Mouse (Mus musculus) limb, embryonic 11.5 days (tissue): ENCODE data around the gene Opn1sw. TPM values are rescaled to one million over a fixed set of nuclear protein-coding genes. Genes with fewer than 3 reads are reported as not detected.
"Not testable (repeated sequence)": the region's sequence is repeated elsewhere in the genome, so short reads cannot be mapped to it uniquely, and the experiment has no call there.

ENCODE experiments used
- ATAC-seq: fragments of 200-750 bp; cut with Nextera tagmentation; 2 replicates; pipeline ENCODE4 v1.8.0; 2017; ENCODE audit warnings: low read depth; ENCODE audit not compliant: insufficient number of reproducible peaks, low FRiP score, low TSS enrichment
- DNase-seq: peaks from one replicate; pipeline ENCODE4 v3.0.0-alpha.2; 2015; ENCODE audit warnings: low spot score
- H3K27ac ChIP-seq: fragments of 300-500 bp; sonication (generic); replicated peaks from 2 replicates; pipeline ENCODE4 v1.5.1; 2014; ENCODE audit warnings: low read depth, mild to moderate bottlenecking, low read length
- H3K27me3 ChIP-seq: fragments of 300-500 bp; sonication (generic); 2 replicates; pipeline ENCODE4 v1.6.1; 2014; ENCODE audit warnings: mild to moderate bottlenecking, low read length, mixed read lengths; ENCODE audit not compliant: control insufficient read depth, insufficient read depth
- H3K36me3 ChIP-seq: fragments of 300-500 bp; sonication (generic); 2 replicates; pipeline ENCODE4 v1.6.1; 2014; ENCODE audit warnings: mild to moderate bottlenecking, low read length, moderate library complexity, mixed read lengths; ENCODE audit not compliant: control insufficient read depth, insufficient read depth
- H3K4me1 ChIP-seq: fragments of 300-500 bp; sonication (generic); 2 replicates; pipeline ENCODE4 v1.6.1; 2014; ENCODE audit warnings: low read length, mixed read lengths; ENCODE audit not compliant: control insufficient read depth, insufficient read depth
- H3K4me2 ChIP-seq: fragments of 300-500 bp; sonication (generic); 2 replicates; pipeline ENCODE4 v1.6.1; 2014; ENCODE audit warnings: low read depth, mild to moderate bottlenecking, moderate library complexity; ENCODE audit not compliant: severe bottlenecking
- H3K4me3 ChIP-seq: fragments of 300-500 bp; sonication (generic); 2 replicates; pipeline ENCODE4 v1.5.1; 2014; ENCODE audit warnings: low read depth, low read length
- H3K9ac ChIP-seq: fragments of 300-500 bp; sonication (generic); 2 replicates; pipeline ENCODE4 v1.6.1; 2014; ENCODE audit warnings: mild to moderate bottlenecking, low read length
- H3K9me3 ChIP-seq: fragments of 300-500 bp; sonication (generic); 2 replicates; pipeline ENCODE4 v1.6.1; 2016; ENCODE audit warnings: low read length; ENCODE audit not compliant: control insufficient read depth
- WGBS: fragments of 180-500 bp; shearing (Covaris S2); extraction: QIAGEN DNeasy Blood & Tissue Kit; methylation state at CpG from one replicate; pipeline ENCODE4 v1.1.7; 2014; 5-methylcytosine and 5-hydroxymethylcytosine counted together
- microRNA-seq: library from miRNA; unstranded; fragments of <30 nt; microRNA quantifications from one replicate; pipeline ENCODE4, GENCODE M21; 2016
- polyA plus RNA-seq: library from polyadenylated mRNA; unstranded; fragments of >200 nt; fragmentation: Nextera tagmentation; extraction: Ambion mirVana; gene quantifications from 2 replicates; pipeline ENCODE4 v1.2.1, GENCODE M21; 2014

Opn1sw gene
- polyA plus RNA-seq, 1 experiment from 2014 or later: 0.24 TPM

DNA sequence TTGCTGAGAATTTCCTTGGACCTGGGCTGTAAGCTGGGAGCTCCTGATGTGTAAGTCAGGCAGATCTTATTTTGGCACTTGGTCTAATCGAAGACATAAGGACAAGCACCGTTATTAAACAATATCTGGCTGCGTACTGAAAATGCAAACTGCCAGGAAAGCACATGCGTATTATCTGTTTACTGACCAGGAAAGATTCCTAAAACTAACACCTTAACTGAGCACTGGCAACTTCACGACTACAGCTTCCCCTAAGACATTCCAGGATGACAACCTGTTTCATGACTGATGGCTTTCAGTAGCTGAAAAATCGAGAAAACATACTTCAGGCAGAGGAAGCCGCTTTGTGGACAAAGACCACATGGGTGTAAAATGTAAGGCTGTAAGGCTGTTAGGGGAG is 41.1 kb downstream of the Opn1sw start:
- DNase-seq (no peak), ATAC-seq (no peak)
- WGBS: 41% methylated on average over 7 of the region's 7 CpGs

GRCm38 (mm10) chr6:29346512-29346911 is 41.8 kb downstream of the Opn1sw start:
- WGBS: 100% methylated on average over 2 of the region's 2 CpGs
- not testable (repeated sequence) for H3K9ac ChIP-seq, H3K9me3 ChIP-seq, H3K36me3 ChIP-seq, H3K27me3 ChIP-seq, H3K4me1 ChIP-seq, H3K4me2 ChIP-seq, H3K27ac ChIP-seq, H3K4me3 ChIP-seq, DNase-seq, ATAC-seq

More for the DNA sequence above, 41.1 kb downstream of the Opn1sw start:
- peak overlapping the region; percentile 87 for H3K9ac ChIP-seq
- H3K27ac ChIP-seq: peak overlapping the region; percentile 86
- no peaks in the 10 kb centered on the region for H3K27me3 ChIP-seq
- H3K36me3 ChIP-seq: no peaks in the 10 kb centered on the region
- no peaks in the 10 kb centered on the region for H3K4me1 ChIP-seq
- no peaks in the 10 kb centered on the region for H3K9me3 ChIP-seq
- H3K4me3 ChIP-seq: peak overlapping the region; percentile 89
- peak overlapping the region; percentile 64 for H3K4me2 ChIP-seq

DNA sequence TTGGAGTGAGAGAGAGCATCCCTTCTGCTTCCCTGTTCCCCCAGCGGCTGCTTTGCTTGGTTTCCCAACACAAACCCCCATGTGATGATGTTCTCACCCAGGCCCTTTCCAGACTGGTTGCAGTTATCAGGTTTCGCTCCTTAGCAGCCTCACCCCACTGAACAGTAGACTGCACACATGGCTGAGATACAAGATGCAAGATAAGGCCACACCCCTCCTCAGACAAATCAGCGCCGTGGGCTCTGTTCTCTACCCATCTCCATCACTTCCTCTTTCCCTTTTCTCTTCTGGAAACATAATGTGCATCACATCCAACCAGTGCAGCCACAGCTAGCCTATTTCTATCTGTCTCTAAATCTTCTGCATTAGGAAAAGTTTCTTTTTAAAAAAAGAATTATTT is 58.8 kb downstream of the Opn1sw start:
- H3K4me3 ChIP-seq: no peak overlapping the region
- no peaks in the 10 kb centered on the region for H3K27me3 ChIP-seq
- DNase-seq (no peak), ATAC-seq (no peak)
- WGBS: 65% methylated on average over 4 of the region's 4 CpGs
- no peak overlapping the region for H3K9ac ChIP-seq
- H3K36me3 ChIP-seq: no peaks in the 10 kb centered on the region
- H3K27ac ChIP-seq: no peak overlapping the region
- H3K9me3 ChIP-seq: no peaks in the 10 kb centered on the region
- H3K4me2 ChIP-seq: no peak overlapping the region
- no peaks in the 10 kb centered on the region for H3K4me1 ChIP-seq

- Histone ChIP-seq H3K4me3 (no peak overlapping the region), H3K4me1 (no peaks in the 10 kb centered on the region), H3K9me3 (no peaks in the 10 kb centered on the region), H3K9ac (no peak overlapping the region), H3K27me3 (no peaks in the 10 kb centered on the region), H3K27ac (no peak overlapping the region), H3K36me3 (no peaks in the 10 kb centered on the region), H3K4me2 (no peak overlapping the region)
- 91% methylated on average over 9 of the region's 9 CpGs for WGBS
- no peak for ATAC-seq
- DNase-seq: no peak
Observed at GRCm38 (mm10) chr6:29326961-29327360, 61.3 kb downstream of the Opn1sw start.

Small RNAs within 50 kb of the gene (microRNA-seq; reads per million reads assigned to microRNA genes)
- not detected for gene Gm26220
- not detected for gene Gm44354

Other genes starting within 250 kb of the Opn1sw start
- 70.3 and 74.9 TPM in 2 replicates for gene Rbm28, start 223.5 kb downstream of the Opn1sw start, polyA plus RNA-seq
- gene Prrt4, start 208.9 kb downstream of the Opn1sw start, polyA plus RNA-seq: 1.2 TPM in 2 replicates
- 40.8 and 50.1 TPM in 2 replicates for gene Impdh1, start 172.1 kb downstream of the Opn1sw start, polyA plus RNA-seq
- gene Hilpda, start 116.0 kb downstream of the Opn1sw start, polyA plus RNA-seq: 41.6 and 43.0 TPM in 2 replicates
- gene Fam71f2, start 108.9 kb downstream of the Opn1sw start, polyA plus RNA-seq: 0.33 and 0.81 TPM in 2 replicates
- 0.11 TPM in 1 of 2 replicates, not detected in the other for gene Fam71f1, start 69.3 kb downstream of the Opn1sw start, polyA plus RNA-seq
- gene Calu, start 40.4 kb downstream of the Opn1sw start, polyA plus RNA-seq: 308 and 313 TPM in 2 replicates
- 37.1 and 37.3 TPM in 2 replicates for gene Ccdc136, start 7.8 kb upstream of the Opn1sw start, polyA plus RNA-seq
- 2.5 and 3.1 TPM in 2 replicates for gene Flnc, start 44.8 kb upstream of the Opn1sw start, polyA plus RNA-seq
- 182 and 198 TPM in 2 replicates for gene Atp6v1f, start 79.2 kb upstream of the Opn1sw start, polyA plus RNA-seq
- gene Atp6v1fnb, start 83.0 kb upstream of the Opn1sw start, polyA plus RNA-seq: not detected in 2 replicates
- 25.7 and 32.2 TPM in 2 replicates for gene Kcp, start 119.5 kb upstream of the Opn1sw start, polyA plus RNA-seq
- gene Irf5, start 138.2 kb upstream of the Opn1sw start, polyA plus RNA-seq: 1.4 and 2.1 TPM in 2 replicates
- gene Tnpo3, start 221.4 kb upstream of the Opn1sw start, polyA plus RNA-seq: 109 and 117 TPM in 2 replicates